ENCODE assay signal across 21 mouse cellular contexts in genomic region chr15:84670657-84671055, GRCm38 (mm10). TPM values are rescaled to one million over a fixed set of nuclear protein-coding genes. Genes with fewer than 3 reads are reported as not detected.
DNase-seq lines count a peak whose midpoint lies in the region; ATAC-seq and TF ChIP-seq lines count a peak whose summit lies in the region.
"Had no signal": no experiment of that assay in that cellular context is flagged by ENCODE, and none has a peak within 500 bp of the region (broad histone marks: within the 10 kb centered on the region; RNA-seq: fewer than 3 reads in every experiment).

No protein-coding gene starts in this region.

- no peaks in the 10 kb centered on the region for H3K9me3 ChIP-seq in hindbrain, postnatal 0 days (ENCODE audit: low read length)
- H3K9me3 ChIP-seq in hindbrain, embryonic 13.5 days, result no peaks in the 10 kb centered on the region
- no peaks in the 10 kb centered on the region for H3K9me3 ChIP-seq in midbrain, postnatal 0 days (ENCODE audit: low read length)
- no peaks in the 10 kb centered on the region for H3K9me3 ChIP-seq in midbrain, embryonic 10.5 days (replicated peaks)
- H3K9me3 ChIP-seq: embryonic facial prominence, embryonic 15.5 days; forebrain, embryonic 10.5 days; heart, embryonic 13.5 days had no signal

- H3K36me3 ChIP-seq in hindbrain, postnatal 0 days (ENCODE audit: insufficient read depth, low read length), result no peaks in the 10 kb centered on the region
- no peaks in the 10 kb centered on the region for H3K36me3 ChIP-seq in hindbrain, embryonic 13.5 days
- no peaks in the 10 kb centered on the region for H3K36me3 ChIP-seq in midbrain, postnatal 0 days (ENCODE audit: insufficient read depth, low read length)
- H3K36me3 ChIP-seq in midbrain, embryonic 10.5 days, result no peaks in the 10 kb centered on the region
- H3K36me3 ChIP-seq: embryonic facial prominence, embryonic 15.5 days; forebrain, embryonic 10.5 days; heart, embryonic 13.5 days had no signal

- TF ChIP-seq CTCF in hindbrain, postnatal 0 days (IDR thresholded peaks at IDR 0.05; ENCODE audit: low read depth), result no peak
- TF ChIP-seq CTCF in midbrain, postnatal 0 days (IDR thresholded peaks at IDR 0.05), result no peak

- no peak for DNase-seq in hindbrain, postnatal 0 days (ENCODE audit: low spot score)
- DNase-seq in kidney, adult 9 months, result peak; percentile 53
- no peak for DNase-seq in kidney, adult 8-10 months
- no peak for DNase-seq in midbrain, postnatal 0 days (ENCODE audit: low spot score)
- DNase-seq in midbrain, embryonic 10.5 days (ENCODE audit: low spot score), result no peak
- DNase-seq: cerebellum, adult 18-20 months; cerebellum, adult 9-11 months; cerebellum, postnatal 36 days; gastrocnemius, adult 2 months; gastrocnemius, postnatal 25 days; heart, postnatal 36 days had no signal

- H3K27ac ChIP-seq in hindbrain, postnatal 0 days, result peak overlapping the region; percentile 46; the same call in 1 of the 2 replicates
- H3K27ac ChIP-seq in hindbrain, embryonic 13.5 days, result no peak overlapping the region
- peak overlapping the region; percentile 43; the same call in 1 of the 2 replicates for H3K27ac ChIP-seq in midbrain, postnatal 0 days (ENCODE audit: low read depth, low read length)
- H3K27ac ChIP-seq in midbrain, embryonic 10.5 days (replicated peaks), result no peak overlapping the region
- H3K27ac ChIP-seq: embryonic facial prominence, embryonic 15.5 days; forebrain, embryonic 10.5 days; heart, embryonic 13.5 days had no signal

- H3K4me3 ChIP-seq in hindbrain, postnatal 0 days (ENCODE audit: low read length), result no peak overlapping the region
- no peak overlapping the region for H3K4me3 ChIP-seq in hindbrain, embryonic 13.5 days
- H3K4me3 ChIP-seq in midbrain, postnatal 0 days (ENCODE audit: low read depth, low read length), result no peak overlapping the region
- no peak overlapping the region for H3K4me3 ChIP-seq in midbrain, embryonic 10.5 days
- H3K4me3 ChIP-seq: embryonic facial prominence, embryonic 15.5 days; erythroblast, embryonic 14.5 days; forebrain, embryonic 10.5 days; gastrocnemius, adult 2 months; heart, embryonic 13.5 days had no signal

- no peak overlapping the region for H3K4me2 ChIP-seq in hindbrain, postnatal 0 days (ENCODE audit: low read depth, low read length)
- H3K4me2 ChIP-seq in hindbrain, embryonic 13.5 days, result no peak overlapping the region
- no peak overlapping the region for H3K4me2 ChIP-seq in midbrain, postnatal 0 days (ENCODE audit: low read depth, low read length, poor library complexity, severe bottlenecking)
- H3K4me2 ChIP-seq: embryonic facial prominence, embryonic 15.5 days; heart, embryonic 13.5 days had no signal

- WGBS in hindbrain, postnatal 0 days, result 87% methylated on average over 4 of the region's 4 CpGs
- WGBS in hindbrain, embryonic 13.5 days, result 79% methylated on average over 4 of the region's 4 CpGs
- 88% methylated on average over 4 of the region's 4 CpGs for WGBS in midbrain, postnatal 0 days
- 88% methylated on average over 4 of the region's 4 CpGs for WGBS in midbrain, embryonic 10.5 days

- H3K9ac ChIP-seq in hindbrain, postnatal 0 days (replicated peaks; ENCODE audit: low read length), result no peak overlapping the region; the same call in 1 of the 2 replicates
- H3K9ac ChIP-seq in hindbrain, embryonic 13.5 days, result no peak overlapping the region
- no peak overlapping the region for H3K9ac ChIP-seq in midbrain, postnatal 0 days (replicated peaks; ENCODE audit: low read length, poor library complexity, severe bottlenecking)
- H3K9ac ChIP-seq: embryonic facial prominence, embryonic 15.5 days; heart, embryonic 13.5 days had no signal

- H3K27me3 ChIP-seq in hindbrain, postnatal 0 days (ENCODE audit: insufficient read depth, low read length), result no peaks in the 10 kb centered on the region
- H3K27me3 ChIP-seq in hindbrain, embryonic 13.5 days, result no peaks in the 10 kb centered on the region
- H3K27me3 ChIP-seq in midbrain, postnatal 0 days (ENCODE audit: insufficient read depth, low read length), result no peaks in the 10 kb centered on the region
- H3K27me3 ChIP-seq in midbrain, embryonic 10.5 days (ENCODE audit: low read depth, poor library complexity, severe bottlenecking), result peaks cover 27% of the 10 kb centered on the region
- H3K27me3 ChIP-seq: embryonic facial prominence, embryonic 15.5 days; heart, embryonic 13.5 days had no signal

- ATAC-seq in hindbrain, postnatal 0 days, result no peak
- no peak for ATAC-seq in hindbrain, embryonic 13.5 days (ENCODE audit: low FRiP score)
- ATAC-seq in midbrain, postnatal 0 days (ENCODE audit: low FRiP score), result no peak
- no peak for ATAC-seq in cerebellum, adult (ENCODE audit: insufficient number of reproducible peaks, low FRiP score, low TSS enrichment)
- ATAC-seq: forebrain, embryonic 14.5 days had no signal

- H3K4me1 ChIP-seq in hindbrain, postnatal 0 days (ENCODE audit: insufficient read depth, low read length), result peaks cover 12% of the 10 kb centered on the region
- H3K4me1 ChIP-seq in hindbrain, embryonic 13.5 days (replicated peaks), result peaks cover 17% of the 10 kb centered on the region
- 0 out of 2 replicates have a peak, but pooled peaks cover 2% of the 10 kb centered on the region for H3K4me1 ChIP-seq in midbrain, postnatal 0 days (ENCODE audit: insufficient read depth, low read length)
- peaks cover 15% of the 10 kb centered on the region for H3K4me1 ChIP-seq in midbrain, embryonic 10.5 days

RNA-seq across cellular contexts. Expression of gene Prr5, which starts 1.2 kb away (rescaled TPM):
- 25.5 and 34.2 TPM in 2 replicates for total RNA-seq in hindbrain, postnatal 0 days (2014; rRNA removed)
- 33.2 and 36.6 TPM in 2 replicates for polyA plus RNA-seq in hindbrain, postnatal 0 days (2015; fragmentation: Nextera tagmentation; extraction: Ambion mirVana)
- 18.3 and 19.6 TPM in 2 replicates for polyA plus RNA-seq in hindbrain, embryonic 13.5 days (2015; fragmentation: Nextera tagmentation; extraction: Ambion mirVana)
- total RNA-seq in midbrain, postnatal 0 days (2014; rRNA removed), result 25.8 and 33.4 TPM in 2 replicates
- 37.8 and 40.7 TPM in 2 replicates for polyA plus RNA-seq in midbrain, postnatal 0 days (2015; fragmentation: Nextera tagmentation; extraction: Ambion mirVana)
- 14.7 and 17.1 TPM in 2 replicates for polyA plus RNA-seq in midbrain, embryonic 10.5 days (2016; fragmentation: Nextera tagmentation; extraction: Ambion mirVana)
- total RNA-seq: MEL had no signal

RNA-seq across cellular contexts. Expression of gene Arhgap8, which starts 49.2 kb away (rescaled TPM):
- 0.26 and 1.0 TPM in 2 replicates for total RNA-seq in hindbrain, postnatal 0 days (2014; rRNA removed)
- 0.72 and 0.80 TPM in 2 replicates for polyA plus RNA-seq in hindbrain, postnatal 0 days (2015; fragmentation: Nextera tagmentation; extraction: Ambion mirVana)
- polyA plus RNA-seq in hindbrain, embryonic 13.5 days (2015; fragmentation: Nextera tagmentation; extraction: Ambion mirVana), result 1.0 TPM in 2 replicates
- total RNA-seq in midbrain, postnatal 0 days (2014; rRNA removed), result 0.44 and 0.61 TPM in 2 replicates
- 0.33 and 0.53 TPM in 2 replicates for polyA plus RNA-seq in midbrain, postnatal 0 days (2015; fragmentation: Nextera tagmentation; extraction: Ambion mirVana)
- polyA plus RNA-seq in midbrain, embryonic 10.5 days (2016; fragmentation: Nextera tagmentation; extraction: Ambion mirVana), result 1.5 and 1.7 TPM in 2 replicates
- total RNA-seq: granulocyte monocyte progenitor cell, adult 5-6 weeks; MEL had no signal
- polyA plus RNA-seq: C2C12; erythroblast, embryonic 14.5 days had no signal

Comparison
In these comparisons a context has a peak if more than half of its experiments do, and no peak if none do; other contexts are left out.
1. H3K27ac ChIP-seq: peak in hindbrain, postnatal 0 days (single experiment) and midbrain, postnatal 0 days (single experiment); none in hindbrain, embryonic 13.5 days (single experiment) and midbrain, embryonic 10.5 days (single experiment).